7 mouse cellular contexts compared by ENCODE assay signal in the genomic region with DNA sequence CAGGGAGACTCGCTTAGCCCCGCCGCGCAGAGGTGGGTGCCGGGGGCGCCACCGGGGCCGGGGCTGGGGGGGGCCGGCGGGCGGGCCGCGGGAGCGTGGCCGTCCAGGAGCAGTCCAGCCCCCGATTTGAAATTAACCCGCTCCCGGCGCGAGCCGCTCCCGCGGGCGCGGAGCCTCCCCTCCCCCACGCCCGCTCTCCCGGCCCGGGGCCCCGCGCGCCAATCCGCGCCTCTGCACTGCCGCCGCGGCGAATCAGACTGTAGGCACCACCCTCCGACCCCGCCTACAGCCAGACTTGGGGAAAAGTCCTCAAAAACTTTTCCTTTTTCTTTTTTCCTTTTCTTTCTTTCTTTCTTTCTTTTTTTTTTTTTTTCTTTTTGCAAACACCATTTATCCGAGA. TPM values are rescaled to one million over a fixed set of nuclear protein-coding genes. Genes with fewer than 3 reads are reported as not detected.
DNase-seq lines count a peak whose midpoint lies in the region; ATAC-seq and TF ChIP-seq lines count a peak whose summit lies in the region.

A gene (minus strand): TSS at position 111 of the 400 bp plus-strand sequence.

- H3K36me3 ChIP-seq in forebrain, postnatal 0 days (ENCODE audit: insufficient read depth): no peaks in the 10 kb centered on the region
- no peaks in the 10 kb centered on the region for H3K36me3 ChIP-seq in hindbrain, embryonic 13.5 days
- no peaks in the 10 kb centered on the region for H3K36me3 ChIP-seq in midbrain, embryonic 16.5 days (ENCODE audit: control insufficient read depth, insufficient read depth, low read length)

- peak within 1 kb of the TSS; percentile 44 for H3K9ac ChIP-seq in forebrain, postnatal 0 days
- peak within 1 kb of the TSS; percentile 68 for H3K9ac ChIP-seq in hindbrain, embryonic 13.5 days
- peak within 1 kb of the TSS; percentile 52; the same call in 1 of the 2 replicates for H3K9ac ChIP-seq in midbrain, embryonic 16.5 days (ENCODE audit: low read depth, low read length)

- no peak within 1 kb of the TSS for H3K27ac ChIP-seq in forebrain, postnatal 0 days (ENCODE audit: low read depth, low read length)
- 0 out of 2 replicates have a peak within 1 kb of the TSS, but pooled peaks have one; percentile 30 for H3K27ac ChIP-seq in hindbrain, embryonic 13.5 days
- H3K27ac ChIP-seq in midbrain, embryonic 16.5 days (ENCODE audit: low read length): no peak within 1 kb of the TSS

- ATAC-seq in forebrain, postnatal 0 days: peak; percentile 82
- ATAC-seq in hindbrain, embryonic 13.5 days (ENCODE audit: low FRiP score): peak; percentile 71
- peak; percentile 66 for ATAC-seq in midbrain, embryonic 16.5 days

- peak within 1 kb of the TSS; percentile 100 for H3K4me2 ChIP-seq in forebrain, postnatal 0 days (ENCODE audit: low read depth)
- peak within 1 kb of the TSS; percentile 100 for H3K4me2 ChIP-seq in hindbrain, embryonic 13.5 days
- peak within 1 kb of the TSS; percentile 100 for H3K4me2 ChIP-seq in midbrain, embryonic 16.5 days (ENCODE audit: low read length)

- no peak for TF ChIP-seq CTCF in forebrain, postnatal 0 days (IDR thresholded peaks at IDR 0.05; ENCODE audit: low read depth)

- H3K4me3 ChIP-seq in forebrain, postnatal 0 days (ENCODE audit: low read depth, low read length): peak within 1 kb of the TSS; percentile 68
- peak within 1 kb of the TSS; percentile 69 for H3K4me3 ChIP-seq in hindbrain, embryonic 13.5 days
- peak within 1 kb of the TSS; percentile 70 for H3K4me3 ChIP-seq in midbrain, embryonic 16.5 days (ENCODE audit: low read depth, low read length)

- DNase-seq in ZHBTc4 (ENCODE audit: low read depth, low spot score) (peak; percentile 82), liver (peak; percentile 93)
- peak; percentile 23 to 43 for DNase-seq in cerebellum, adult 18-20 months
- DNase-seq in forebrain, postnatal 0 days: peak; percentile 67
- DNase-seq in testis, postnatal 10 days (ENCODE audit: low spot score): peak; percentile 87

- no peaks in the 10 kb centered on the region for H3K4me1 ChIP-seq in forebrain, postnatal 0 days (ENCODE audit: insufficient read depth)
- H3K4me1 ChIP-seq in hindbrain, embryonic 13.5 days (replicated peaks): peaks cover 24% of the 10 kb centered on the region
- peaks cover 9% of the 10 kb centered on the region for H3K4me1 ChIP-seq in midbrain, embryonic 16.5 days (ENCODE audit: control insufficient read depth, insufficient read depth, low read length)

- WGBS in forebrain, postnatal 0 days: under 1% methylated on average over 35 of the region's 41 CpGs
- WGBS in hindbrain, embryonic 13.5 days: 1% methylated on average over 31 of the region's 41 CpGs
- WGBS in midbrain, embryonic 16.5 days: under 1% methylated on average over 32 of the region's 41 CpGs

- H3K9me3 ChIP-seq in forebrain, postnatal 0 days (ENCODE audit: low read length): no peaks in the 10 kb centered on the region
- no peaks in the 10 kb centered on the region for H3K9me3 ChIP-seq in hindbrain, embryonic 13.5 days
- H3K9me3 ChIP-seq in midbrain, embryonic 16.5 days (replicated peaks; ENCODE audit: control insufficient read depth, low read length, poor library complexity, severe bottlenecking): no peaks in the 10 kb centered on the region

- H3K27me3 ChIP-seq in forebrain, postnatal 0 days (ENCODE audit: insufficient read depth, low read length): peaks cover 11% of the 10 kb centered on the region
- peaks cover 46% of the 10 kb centered on the region for H3K27me3 ChIP-seq in hindbrain, embryonic 13.5 days
- H3K27me3 ChIP-seq in midbrain, embryonic 16.5 days (ENCODE audit: control insufficient read depth, insufficient read depth, low read depth, low read length): peaks cover 26% of the 10 kb centered on the region

RNA-seq across cellular contexts. Expression of the gene that starts here (rescaled TPM):
- total RNA-seq in forebrain, postnatal 0 days (2014; rRNA removed): 0.92 and 2.0 TPM in 2 replicates
- 1.0 and 1.1 TPM in 2 replicates for polyA plus RNA-seq in forebrain, postnatal 0 days (2015; fragmentation: Nextera tagmentation; extraction: Ambion mirVana)
- polyA plus RNA-seq in hindbrain, embryonic 13.5 days (2015; fragmentation: Nextera tagmentation; extraction: Ambion mirVana): 3.4 and 4.0 TPM in 2 replicates
- polyA plus RNA-seq in midbrain, embryonic 16.5 days (2015; fragmentation: Nextera tagmentation; extraction: Ambion mirVana): 1.5 and 1.7 TPM in 2 replicates

Comparison
In these comparisons a context has a peak if more than half of its experiments do, and no peak if none do; other contexts are left out.
1. DNase-seq: peak in every context shown above with its lines; median percentile 93 in liver; 87 in testis, postnatal 10 days; 82 in ZHBTc4; 67 in forebrain, postnatal 0 days; 33 in cerebellum, adult 18-20 months.